Mouse (Mus musculus) brain, embryonic 14.5 days (tissue): ENCODE measurements around the gene Alpk1. TPM values are rescaled to one million over a fixed set of nuclear protein-coding genes. Genes with fewer than 3 reads are reported as not detected.

ENCODE experiments used
- DNase-seq: peaks from one replicate; pipeline ENCODE4 v3.0.0-alpha.2; 2011; ENCODE audit warnings: low read depth
- CTCF ChIP-seq: fragments of 200-500 bp; IDR thresholded peaks from 2 replicates; pipeline ENCODE4 v1.5.1; 2012; ENCODE audit warnings: inconsistent platforms, mild to moderate bottlenecking, moderate library complexity, borderline replicate concordance; ENCODE audit not compliant: insufficient read depth, insufficient read length; ENCODE audit errors: extremely low read depth
- POLR2A ChIP-seq: fragments of 200-500 bp; IDR thresholded peaks from 2 replicates; pipeline ENCODE4 v1.6.1; 2012; ENCODE audit warnings: mild to moderate bottlenecking, inconsistent platforms, borderline replicate concordance; ENCODE audit not compliant: poor library complexity, insufficient read depth, insufficient read length, severe bottlenecking; ENCODE audit errors: extremely low read depth
- polyA plus RNA-seq: library from polyadenylated mRNA; depleted of rRNA; stranded (reverse); fragments of >200 nt; gene quantifications from 2 replicates; pipeline ENCODE4 v1.2.3, GENCODE M21; 2012; rRNA removed

Gene Alpk1
- 2.2 and 2.6 TPM in 2 replicates for polyA plus RNA-seq

DNA sequence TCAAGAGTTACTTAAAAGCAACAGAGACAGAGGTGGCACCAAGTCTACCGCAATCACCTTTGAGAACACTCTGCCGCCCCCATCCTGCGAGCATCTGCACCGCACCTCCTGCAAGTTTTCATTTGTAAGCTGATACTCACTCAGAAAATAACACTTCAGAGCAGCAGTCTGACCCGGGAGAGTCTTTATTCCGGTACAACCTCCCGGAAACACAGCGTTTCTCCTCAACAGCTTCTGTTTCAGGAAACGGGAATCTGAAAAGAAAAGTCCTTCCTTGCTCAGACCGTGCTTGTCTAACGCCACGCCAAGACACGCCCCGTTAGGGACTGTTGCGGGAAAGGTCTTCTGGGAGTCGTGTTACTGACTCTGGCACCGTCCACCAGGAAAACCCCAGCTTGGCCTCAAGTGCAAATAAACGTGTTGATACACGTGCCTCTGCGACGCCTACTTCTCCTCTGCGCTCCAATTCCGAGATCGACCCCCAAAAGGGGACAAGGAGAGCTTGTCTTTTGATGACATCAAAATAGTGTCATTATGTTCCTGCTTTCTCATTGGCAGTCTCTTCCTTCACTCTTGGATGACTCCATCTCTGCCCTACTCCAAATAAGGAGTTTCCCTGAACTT is at the start of gene Alpk1:
Alpk1 (minus strand) TSS at position 507 of the 624 bp plus-strand sequence.
- no peak for TF ChIP-seq POLR2A
- TF ChIP-seq CTCF = peak; percentile 57
- DNase-seq = peak; percentile 73

DNA sequence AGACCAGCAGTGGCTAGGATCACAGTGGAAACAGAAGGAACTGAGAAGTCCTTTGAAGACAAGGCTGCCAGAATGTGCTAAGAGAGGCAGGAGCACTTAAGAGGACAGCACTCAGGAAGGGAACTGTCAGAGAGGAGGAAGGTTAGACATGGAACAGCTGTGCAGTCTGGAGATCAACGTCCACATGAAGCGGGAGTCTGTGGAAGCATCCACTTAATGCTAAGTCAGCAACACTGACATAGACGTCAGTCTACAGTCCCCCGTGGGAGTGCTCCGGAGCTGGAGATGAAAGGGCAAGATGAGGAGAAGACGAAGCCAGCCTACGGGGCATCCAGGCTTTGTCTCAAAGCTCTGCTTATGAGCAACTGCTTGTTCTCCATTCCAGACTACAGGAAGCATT is 46.8 kb upstream of the Alpk1 start:
- DNase-seq = peak; percentile 49

DNA sequence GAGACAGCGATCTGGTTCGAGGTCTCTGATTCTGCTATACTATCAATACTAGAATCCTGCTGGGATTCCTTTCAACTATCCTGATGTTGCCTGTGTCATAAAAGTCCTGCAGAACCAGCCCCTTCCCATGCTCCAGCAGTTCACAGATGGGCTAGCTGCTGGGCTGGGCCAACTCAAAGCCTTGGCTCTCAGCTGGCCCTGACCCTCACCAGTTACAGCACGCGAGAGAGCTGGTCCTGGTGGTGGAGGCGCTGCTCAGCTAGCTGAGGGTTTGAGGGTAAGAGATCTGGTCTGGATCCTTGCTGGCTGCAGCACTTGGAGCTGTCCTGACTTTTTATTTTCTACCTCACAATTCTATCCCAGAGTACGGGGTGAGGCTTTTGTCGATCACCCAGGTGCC is 46.2 kb upstream of the Alpk1 start:
- TF ChIP-seq POLR2A = no peak
- DNase-seq = no peak

More for the DNA sequence above, 46.8 kb upstream of the Alpk1 start:
- no peak for TF ChIP-seq CTCF
- no peak for TF ChIP-seq POLR2A

DNA sequence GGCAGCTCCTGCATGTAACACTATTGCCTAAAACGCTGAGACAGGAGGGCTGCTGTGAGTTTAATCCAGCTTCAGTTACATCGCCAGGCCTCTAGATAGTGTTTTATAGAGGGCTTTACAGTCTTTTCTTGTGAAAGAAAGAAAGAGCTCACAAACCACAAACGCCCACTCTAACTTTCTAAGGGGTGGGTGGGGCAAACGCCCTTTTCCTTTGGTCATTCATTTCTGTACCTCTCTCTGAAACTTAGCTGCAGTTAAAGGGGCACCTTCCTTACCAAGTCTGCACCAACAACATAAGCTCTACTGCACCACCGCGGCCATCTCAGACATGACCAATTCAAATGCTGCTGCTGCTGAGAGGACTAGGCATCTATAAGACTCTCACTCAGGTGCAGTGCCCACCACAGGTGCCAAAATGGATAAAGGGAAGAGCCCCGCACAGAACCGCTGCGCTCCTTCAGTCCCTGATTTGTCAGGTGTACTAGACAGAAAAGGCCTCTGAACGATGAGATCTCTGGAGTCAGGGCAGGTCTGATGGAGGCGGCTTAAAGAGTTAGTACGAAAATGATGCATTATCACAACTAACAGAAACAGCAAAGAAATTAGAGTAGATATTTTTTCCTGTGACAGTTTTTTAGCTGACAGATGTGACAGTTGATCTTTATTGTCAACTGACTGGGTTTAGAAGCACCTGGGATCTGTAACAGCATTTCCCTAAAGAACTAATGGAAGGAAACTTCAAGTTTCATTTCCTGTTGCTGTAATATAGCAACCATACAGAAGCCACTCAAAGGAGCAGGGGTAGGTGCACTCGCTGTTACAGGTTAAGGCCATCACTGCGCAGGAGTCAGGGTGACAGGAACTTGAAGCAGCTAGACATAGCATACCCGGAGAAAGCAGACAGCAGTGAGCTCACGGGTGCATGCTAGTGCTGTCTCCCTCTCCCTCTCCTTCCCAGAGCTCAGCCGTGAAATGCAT is 43.8 kb upstream of the Alpk1 start:
- DNase-seq = no peak
- TF ChIP-seq POLR2A (no peak), CTCF (no peak)

DNA sequence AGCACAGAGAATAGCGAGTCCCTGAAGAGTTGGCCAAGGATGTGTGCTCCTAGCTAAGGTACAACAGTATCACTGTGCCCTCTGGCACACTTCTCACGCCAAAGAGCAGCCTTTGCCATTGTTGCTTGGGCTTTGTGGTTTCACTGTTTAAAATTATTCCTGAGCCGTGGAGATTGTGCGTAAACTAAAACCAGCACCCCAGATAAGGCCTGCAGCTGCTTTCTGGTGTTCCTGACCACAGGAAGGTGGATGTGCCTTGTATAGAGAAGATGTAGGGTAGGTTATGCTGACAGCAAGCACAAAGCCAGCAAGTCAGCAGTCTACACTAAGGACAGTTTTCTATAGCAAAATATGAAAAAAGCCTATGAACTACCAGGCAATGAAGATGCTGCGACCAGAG is 40.9 kb upstream of the Alpk1 start:
- DNase-seq = no peak
- TF ChIP-seq POLR2A (no peak), CTCF (no peak)

DNA sequence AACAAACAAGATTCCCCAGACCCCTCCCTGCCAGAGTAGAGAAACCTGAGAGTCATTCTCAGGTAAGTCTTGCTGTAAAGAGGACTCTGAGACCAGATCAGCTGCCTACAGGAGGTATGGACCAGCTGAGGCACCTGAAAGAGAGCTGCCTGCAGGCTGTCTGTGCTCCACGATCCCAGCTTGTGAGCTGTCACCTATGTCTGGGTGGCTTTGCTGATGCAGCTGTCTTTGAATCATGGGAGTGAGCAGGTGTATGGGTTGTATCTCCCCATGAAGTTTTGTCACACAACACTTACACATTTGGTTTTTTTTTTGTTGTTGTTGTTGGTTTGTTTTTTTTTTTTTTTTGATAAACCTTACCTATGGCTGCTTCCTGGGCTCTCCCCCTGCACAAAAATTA is 40.1 kb upstream of the Alpk1 start:
- no peak for TF ChIP-seq POLR2A
- DNase-seq = no peak

DNA sequence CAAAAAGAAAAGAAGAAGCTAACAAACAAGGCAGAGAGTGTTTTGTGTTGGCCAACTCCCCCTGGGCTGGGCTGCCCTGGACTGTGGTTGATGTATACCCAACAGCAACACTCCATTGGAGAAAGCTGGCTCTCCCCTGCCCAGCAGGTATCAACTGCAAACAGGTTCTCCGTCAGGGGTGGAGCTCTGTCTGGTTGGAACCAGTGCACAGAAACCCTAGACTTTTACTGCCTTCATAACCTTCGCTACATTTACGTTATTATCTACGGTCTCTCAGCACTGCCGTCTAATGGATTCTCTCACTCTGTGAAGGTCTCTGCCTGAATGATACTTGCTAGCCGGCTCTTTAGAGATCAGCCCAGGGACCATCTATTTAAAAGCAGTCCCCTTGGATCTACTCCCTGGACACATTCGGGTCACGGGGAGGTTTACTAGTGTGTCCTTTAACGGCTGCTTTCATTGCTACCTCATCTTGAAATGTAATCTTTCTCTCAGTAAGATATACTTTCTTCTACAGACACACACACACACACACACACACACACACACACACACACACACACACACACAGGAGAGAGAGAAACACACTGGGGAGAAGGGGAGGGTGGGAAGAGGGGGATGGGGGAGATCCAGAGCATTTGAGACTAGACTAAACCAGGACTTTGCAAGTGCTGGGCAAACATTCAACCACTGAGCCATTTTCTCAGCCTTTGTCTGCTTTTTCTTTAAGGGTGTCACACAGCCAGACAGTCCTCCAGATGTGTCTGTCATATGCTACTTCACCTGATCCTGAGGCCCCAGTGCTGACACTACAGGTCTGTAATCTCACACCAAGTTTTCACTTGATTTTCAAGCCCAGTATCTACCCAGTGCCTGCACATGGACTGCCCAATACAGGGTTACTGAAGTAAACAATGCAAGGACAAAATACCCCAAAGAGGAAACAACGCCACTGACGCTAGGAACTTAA is 38.7 kb upstream of the Alpk1 start:
- no peak for DNase-seq
- TF ChIP-seq POLR2A (no peak), CTCF (no peak)

DNA sequence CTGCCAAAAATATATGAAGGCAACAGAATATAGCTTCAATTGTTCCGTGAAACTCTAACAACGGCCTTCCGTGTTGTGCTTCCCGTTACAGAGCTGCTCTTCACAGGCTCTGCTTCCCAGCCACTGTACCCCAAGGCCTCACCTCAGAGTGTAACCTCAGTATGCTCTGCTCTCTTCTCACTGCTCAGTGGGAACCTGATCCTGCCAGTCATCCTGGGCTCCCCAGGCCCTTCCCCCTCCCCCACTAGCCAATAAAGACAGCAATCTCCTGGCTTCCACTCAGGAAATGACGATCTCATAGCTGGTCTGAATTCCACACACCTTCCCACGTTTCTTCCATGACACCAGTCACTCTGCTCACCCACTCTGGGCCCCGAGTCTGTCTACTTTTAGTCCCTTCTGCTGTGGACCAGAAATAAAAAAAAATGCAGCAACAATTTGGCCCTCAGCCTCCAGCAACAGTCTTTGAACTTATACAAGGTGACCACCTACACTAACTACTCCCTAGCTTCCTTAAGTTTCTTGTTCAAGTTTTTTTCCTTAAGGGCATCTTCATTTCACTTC is 36.9 kb upstream of the Alpk1 start:
- DNase-seq = no peak
- TF ChIP-seq POLR2A (no peak), CTCF (no peak)

DNA sequence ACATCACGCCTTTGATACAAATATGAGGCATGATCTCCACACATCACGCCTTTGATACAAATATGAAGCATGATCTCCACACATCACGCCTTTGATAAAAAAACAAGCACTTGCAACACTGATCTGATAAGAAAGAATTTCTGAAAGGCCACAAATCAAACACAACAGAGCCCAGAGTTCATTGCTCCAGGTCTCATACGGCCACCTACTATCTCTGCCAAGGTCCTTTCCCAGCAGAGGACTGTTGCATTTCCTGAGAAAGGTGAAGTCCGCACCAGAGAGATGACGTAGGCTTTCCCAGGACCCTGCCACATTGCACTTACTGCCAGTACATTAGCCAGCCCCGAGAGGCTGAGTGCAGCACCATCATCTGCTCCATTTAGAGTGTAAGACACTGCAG is 28.8 kb upstream of the Alpk1 start:
- TF ChIP-seq CTCF (no peak), POLR2A (no peak)
- DNase-seq = no peak

DNA sequence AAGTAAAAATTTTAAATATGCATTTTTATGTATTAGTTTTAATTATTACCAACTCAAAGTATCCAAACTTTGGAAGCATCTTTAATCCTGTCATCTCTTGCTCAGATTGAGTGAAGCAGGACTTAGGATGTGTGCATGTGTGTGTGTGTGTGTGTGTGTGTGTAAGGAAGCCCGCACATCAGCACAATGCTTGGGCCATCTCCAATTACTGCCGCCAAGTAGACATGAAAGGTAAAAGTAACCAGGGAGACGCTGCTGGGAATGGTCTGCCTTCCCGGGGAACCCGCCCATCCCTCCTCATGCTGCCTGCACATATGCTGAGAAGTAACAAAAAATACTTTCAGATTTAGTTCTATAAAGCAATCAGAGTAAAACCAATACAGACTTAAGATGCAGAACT is 27.5 kb upstream of the Alpk1 start:
- peak; percentile 46 for DNase-seq
- TF ChIP-seq POLR2A (no peak), CTCF (no peak)

DNA sequence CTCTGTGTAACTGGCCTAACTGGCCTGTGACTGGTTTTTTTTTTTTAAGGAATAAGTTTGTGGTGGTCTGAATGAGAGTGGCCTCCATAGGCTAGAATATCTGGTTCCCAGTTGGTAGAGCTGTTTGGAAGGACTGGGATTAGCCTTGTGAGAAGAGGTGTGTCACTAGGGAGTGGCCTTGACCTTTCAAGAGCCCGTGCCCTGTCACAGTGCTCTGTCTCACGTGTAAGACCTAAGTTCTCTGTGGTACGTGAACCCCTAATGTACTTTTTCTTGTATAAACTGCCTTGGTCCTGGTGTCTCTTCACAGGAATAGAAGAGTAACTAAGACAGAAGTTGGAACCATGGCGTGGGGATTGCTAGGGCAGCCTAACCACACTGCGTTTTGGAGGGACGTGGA is 25.7 kb upstream of the Alpk1 start:
- DNase-seq = no peak
- TF ChIP-seq POLR2A (no peak), CTCF (no peak)
